Mouse (Mus musculus) R1 (cell line): Measurements from ENCODE around the gene Rxfp1.

Source experiments
- DNase-seq: peaks from one replicate; pipeline ENCODE4 v3.0.0-alpha.2; 2018; ENCODE audit warnings: low read depth, low spot score

Rxfp1 gene

DNA sequence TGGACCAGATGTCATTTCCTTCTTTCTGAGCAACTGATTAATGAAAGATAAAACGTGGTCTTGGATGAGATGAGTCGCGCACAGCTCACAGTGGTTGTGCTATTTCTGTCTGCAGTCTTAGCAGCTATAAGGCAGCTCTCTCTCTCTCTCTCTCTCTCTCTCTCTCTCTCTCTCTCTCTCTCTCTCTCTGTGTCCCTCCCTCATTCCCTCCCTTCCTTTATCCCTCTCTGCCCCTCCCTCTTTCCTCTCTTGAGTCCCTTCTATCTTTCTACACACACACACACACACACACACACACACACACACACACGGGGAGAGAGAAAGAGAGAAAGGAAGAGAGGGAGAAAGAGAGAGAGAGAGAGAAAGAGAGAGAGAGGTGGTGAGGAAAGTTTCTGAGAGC, at the start of gene Rxfp1:
Rxfp1 (minus strand) TSS at position 101 of the 400 bp plus-strand sequence.
- DNase-seq = no peak

DNA sequence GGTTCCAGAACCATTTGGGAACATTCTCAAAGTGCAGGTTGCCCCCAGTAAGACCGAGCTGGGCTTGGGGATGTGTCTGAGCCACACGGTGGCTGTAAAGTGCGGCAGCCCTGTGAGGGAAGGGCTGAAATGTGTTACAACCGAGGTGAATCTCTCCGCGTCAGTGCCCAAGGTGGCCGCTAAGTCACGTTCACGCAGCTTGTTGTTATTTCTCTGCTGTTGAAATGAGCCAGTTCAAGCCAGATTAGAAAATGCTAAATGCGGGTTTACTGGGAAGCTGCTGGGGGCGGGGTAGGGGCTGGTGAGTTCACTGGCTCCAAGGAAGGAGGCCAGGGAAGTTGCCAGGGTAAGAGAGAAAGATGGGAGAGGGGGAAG, 46.7 kb upstream of the Rxfp1 start:
- DNase-seq = peak; percentile 53

DNA sequence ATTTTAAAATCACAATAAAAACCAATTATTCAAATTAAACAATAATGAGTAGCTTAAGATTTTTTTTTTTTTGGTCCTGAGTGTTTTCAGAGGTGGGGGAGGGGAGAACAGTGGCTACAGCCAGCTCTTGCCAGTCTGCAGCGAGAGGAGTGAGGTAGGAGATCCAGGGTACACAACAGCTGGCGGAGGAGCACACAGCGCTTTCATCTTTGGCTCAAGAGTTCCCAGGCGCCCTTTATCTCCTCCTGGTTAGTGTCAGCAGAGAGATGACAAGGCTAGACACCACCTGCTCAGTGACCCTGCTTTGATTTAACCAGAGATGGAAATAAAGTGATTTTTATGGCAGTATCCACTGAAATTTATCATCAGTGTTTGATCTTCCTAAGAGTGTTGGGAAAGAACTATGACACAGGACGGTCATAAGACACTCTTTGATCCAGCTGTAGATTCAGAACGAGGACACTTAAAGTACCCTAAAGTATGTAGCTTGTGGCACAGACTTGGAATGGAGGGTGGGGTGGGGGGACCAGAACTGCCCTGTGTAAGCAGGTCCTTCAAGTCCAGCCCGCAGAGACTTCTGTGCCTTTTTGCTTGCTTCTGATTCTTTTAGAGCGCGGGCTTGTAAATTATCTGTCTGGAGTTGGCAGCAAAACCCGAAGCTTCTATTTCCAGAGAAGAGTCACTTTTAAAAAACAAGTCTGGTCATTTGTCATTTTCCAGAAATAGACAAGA, 46.1 kb upstream of the Rxfp1 start:
- no peak for DNase-seq

DNA sequence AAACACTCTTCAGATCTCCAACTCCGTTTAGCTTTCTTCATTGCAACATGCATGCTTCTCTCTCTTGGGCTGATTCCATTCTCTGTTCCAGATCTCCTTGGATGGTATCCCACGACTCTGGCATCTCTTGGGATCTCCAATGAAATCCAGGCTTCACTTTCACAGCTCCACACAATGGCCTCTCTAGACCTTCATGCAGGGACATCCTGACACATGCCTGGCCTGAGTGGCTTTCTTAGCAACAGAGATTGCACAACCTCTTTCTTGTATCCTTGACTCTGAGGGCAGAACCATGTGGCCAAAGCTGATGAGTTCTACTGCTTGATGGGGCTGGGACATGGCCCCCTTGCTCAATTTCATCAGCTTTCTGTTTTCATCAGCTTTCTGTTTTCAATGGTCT, 35.0 kb upstream of the Rxfp1 start:
- DNase-seq = no peak

DNA sequence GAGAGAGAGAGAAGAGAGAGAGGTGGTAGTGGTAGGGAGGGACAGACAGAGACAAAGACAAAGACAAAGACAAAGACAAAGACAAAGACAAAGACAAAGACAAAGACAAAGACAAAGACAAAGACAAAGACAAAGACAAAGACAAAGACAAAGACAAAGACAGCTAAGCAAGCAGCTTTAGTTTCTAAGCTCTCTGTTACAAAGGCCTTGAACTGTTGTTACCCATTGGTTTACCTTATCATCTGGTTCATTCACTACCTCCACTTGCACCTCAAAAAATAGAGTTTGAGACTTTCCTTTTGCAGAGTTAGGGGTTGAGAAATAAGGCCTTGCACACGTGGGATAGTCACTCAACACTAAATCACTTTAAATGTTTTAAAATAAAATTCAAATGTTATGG, 16.1 kb upstream of the Rxfp1 start:
- DNase-seq = peak; percentile 80

DNA sequence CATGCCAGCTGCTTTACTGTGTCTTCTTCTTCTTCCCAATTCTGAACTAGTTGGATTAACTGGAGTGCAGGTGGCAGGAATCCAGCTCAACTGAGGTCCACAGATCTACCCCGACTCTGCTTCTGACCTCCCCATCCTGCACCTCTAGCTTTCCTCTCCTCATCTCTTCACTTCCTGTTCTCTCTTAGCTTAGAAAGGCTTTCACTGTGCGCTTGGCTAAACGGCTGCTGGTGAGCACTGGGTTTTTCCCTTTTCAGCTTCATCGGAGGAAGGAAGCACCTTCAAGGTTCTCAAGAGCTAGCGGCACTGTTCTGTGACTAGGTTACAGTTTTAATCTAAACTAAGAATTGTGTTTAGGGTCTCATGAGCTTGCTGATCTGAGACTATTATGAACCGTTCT, 8.9 kb upstream of the Rxfp1 start:
- no peak for DNase-seq

DNA sequence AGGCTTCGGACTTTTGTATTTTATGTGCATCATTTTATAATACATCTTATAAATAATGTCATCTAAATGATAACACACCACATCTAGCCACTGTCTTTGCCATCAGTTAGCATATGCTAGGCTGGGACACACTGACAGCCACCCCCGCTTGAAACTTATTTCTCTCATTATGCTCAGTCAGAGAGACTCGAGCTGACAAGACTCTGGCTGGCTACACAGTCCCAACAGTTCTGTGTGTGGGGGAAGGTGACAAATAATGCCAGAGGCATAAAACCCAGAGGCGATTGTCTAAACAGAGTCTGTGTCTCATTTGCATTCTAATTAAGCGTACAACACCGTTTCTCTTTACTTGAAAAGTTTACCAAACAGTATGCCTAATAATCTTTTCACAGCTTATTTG, 7.4 kb upstream of the Rxfp1 start:
- no peak for DNase-seq

DNA sequence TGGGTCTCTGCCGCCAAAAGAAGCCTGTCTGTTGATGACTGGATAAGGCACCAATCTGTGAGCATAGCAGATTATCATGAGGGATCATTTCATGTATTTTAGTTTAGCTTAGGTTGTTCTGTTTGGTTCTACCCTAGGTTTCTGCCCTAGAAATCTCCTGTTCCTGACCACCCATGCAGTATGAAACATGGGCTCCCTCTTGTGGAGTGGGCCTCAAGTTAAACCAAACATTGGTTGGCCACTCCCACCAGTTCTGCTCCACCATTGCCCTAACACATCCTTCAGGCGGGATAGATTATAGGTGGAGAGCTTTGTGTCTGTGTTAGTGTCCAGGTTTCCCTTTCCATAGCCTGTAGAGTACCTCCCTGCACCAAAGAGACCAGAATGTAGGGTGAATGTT, 6.7 kb upstream of the Rxfp1 start:
- no peak for DNase-seq

DNA sequence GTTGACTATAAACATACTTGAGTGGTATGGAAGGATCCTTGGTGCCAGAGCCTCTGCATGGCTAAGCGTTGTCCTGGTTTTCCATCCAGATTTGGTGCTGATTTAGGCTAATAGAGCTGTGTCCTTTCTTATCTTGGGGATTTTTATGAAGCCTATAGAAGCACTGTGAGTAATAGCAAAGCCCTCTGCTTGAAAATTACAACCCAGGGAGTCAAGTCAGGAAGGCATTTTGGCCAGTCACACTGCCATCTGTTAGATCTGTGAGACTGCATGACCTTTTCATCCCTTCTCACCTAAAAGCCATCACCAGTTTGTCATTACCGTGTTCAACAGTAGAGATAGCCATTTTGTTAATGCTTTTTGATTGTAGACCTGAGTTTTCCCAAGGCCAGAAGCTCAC, 2.7 kb upstream of the Rxfp1 start:
- no peak for DNase-seq

DNA sequence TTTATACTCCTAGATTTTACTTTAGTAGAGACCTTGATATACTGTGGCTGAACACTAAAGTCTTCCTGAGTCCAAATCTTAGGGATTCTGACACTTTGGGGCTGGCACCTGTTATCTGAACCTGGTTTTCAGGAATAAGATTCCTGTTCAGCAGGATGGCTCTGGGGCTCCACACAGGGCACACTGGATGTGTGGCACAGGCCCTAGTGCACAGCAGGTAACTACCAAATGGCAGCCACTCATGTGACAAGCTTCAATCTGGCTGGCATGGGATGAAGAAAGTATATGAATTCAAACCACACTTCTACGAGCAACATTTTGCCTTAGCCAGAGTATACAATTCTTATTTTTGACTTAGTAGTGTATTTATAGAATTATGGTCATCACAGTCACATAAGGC, 771 bp upstream of the Rxfp1 start:
- no peak for DNase-seq

DNA sequence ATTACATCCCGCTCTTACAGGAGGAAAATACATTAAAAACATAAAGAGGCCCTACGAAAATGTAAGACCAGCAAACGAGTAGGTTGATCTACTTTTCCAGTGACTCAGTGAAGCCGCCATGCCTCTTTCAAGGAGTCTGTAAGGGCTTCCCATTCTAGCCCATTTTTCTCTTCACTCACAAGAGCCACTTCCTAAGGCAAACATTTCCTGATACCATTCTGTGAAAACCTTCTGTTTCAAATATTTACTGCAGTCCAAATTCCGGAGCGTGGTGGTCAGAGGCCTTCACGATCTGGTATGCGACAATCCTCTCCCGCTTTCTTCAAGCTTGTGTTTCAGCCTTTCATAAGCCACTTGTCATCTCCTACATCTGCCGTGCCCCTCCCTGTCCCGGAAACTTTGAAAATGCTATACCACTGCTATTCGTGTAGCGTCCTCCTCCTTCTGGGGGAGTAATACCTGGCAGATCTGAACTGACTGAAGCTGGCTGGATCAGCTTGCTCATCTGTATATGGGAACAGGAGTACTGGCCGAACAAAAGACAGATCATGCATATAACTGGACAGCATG, 11.1 kb downstream of the Rxfp1 start:
- no peak for DNase-seq

DNA sequence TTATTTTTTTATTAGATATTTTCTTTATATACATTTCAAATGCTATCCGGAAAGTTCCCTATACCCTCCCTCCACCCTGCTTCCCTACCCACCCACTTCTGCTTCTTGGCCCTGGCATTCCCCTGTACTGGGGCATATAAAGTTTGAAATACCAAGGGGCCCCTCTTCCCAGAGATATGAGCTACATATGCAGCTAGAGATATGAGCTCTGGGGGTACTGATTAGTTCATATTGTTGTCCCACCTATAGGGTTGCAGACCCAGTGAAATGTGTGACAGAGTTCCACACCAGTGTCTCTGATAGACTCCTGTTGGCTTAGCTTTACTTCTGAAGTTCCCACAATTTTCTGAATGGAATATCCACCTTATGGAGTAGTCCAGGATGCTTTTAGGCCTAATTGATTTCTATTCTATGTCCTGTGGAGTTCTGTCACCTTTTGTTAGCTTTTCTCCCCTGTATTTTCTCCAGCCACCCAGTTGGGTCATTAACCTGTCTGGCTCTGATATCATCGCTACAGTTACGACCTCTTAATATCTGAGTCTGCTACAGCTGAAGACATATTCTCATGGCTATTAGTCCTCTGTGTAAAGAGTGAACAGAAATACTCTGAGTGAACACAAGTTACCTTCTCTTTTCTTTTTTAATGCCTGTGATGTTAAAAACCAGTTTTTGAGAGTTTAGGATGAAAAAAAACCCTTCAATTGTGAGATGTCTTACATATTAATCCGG, 16.8 kb downstream of the Rxfp1 start:
- no peak for DNase-seq

DNA sequence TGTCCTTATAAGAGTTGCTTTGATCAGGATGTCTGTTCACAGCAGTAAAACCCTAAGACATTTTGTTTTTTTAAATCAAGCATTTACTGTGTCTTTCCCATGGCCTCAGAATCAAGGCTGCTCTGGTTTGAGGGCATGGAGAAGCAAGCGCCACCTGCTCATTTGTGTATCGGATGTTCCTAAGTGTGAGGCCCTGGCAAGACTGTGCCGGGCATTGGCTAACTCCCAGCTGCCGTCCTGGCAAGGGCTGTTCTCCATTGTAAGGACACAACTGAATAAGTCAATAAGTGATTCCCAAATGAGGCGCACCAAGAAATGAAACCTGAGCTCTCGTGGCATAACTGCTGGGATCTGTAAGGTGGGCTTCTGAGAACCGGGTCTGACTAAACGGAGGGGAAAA, 31.2 kb downstream of the Rxfp1 start:
- DNase-seq = no peak

DNA sequence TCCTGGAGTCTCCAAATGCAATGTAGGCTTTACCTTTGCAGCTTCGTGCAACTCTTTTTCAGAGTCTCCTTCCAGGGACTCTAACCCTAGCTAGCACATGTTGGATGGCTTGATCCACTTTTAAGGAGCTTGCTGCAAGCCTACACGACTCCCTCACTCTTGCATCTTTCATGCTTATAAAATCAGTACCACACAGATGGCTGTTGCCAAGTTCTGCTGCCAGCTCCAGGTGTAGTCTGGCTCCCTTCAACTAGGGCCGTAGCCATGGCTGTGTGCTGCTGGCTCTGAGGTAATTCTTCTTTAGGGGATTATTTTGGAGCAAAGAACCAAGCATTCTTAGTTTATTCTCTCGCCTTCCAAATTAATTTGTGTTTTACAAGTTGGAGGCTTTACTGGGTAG, 34.5 kb downstream of the Rxfp1 start:
- no peak for DNase-seq

DNA sequence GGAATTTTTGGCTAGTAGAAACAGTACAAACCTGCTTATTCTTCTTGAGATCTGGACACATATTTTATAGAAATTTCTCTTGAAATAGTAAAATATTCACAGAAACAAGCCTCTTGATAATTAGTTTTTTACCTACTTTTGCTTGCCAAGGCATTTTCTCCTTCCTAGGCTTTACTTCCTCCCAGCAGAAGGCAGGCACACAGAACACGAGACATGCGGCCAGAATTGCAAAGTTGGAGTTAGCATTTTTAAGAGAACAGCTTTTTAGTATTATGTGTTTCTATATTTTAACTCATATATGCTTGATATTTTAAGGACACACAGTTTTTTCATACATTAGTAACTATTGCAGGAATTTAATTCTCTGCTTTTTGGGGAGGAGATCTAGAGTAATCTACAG, 45.7 kb downstream of the Rxfp1 start:
- no peak for DNase-seq

DNA sequence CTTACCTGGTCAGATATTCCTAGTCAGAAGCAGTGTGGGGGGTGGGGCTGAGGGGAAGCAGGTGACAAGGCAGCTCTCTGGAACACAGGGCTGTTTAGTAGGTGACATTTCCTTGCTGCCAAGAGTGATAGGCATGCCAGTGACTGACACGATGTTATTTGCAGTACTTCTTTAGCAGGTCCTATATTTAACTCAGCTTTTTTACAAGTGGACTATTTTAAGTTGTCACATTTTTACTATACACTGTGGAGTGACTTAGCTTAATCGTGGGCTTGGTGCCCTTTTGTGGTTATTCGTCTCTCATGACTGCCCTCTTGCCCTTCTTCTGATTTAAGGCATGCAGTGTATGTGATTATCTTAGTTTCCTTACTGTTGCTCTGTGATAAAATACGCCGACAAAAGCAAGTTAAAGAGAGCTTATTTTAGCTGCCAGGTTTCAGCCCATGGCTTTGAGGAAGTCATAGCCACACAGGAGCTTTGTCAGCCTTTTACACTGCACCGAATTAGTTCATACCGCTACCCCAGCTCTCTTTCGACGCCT, 47.5 kb downstream of the Rxfp1 start:
- no peak for DNase-seq

DNA sequence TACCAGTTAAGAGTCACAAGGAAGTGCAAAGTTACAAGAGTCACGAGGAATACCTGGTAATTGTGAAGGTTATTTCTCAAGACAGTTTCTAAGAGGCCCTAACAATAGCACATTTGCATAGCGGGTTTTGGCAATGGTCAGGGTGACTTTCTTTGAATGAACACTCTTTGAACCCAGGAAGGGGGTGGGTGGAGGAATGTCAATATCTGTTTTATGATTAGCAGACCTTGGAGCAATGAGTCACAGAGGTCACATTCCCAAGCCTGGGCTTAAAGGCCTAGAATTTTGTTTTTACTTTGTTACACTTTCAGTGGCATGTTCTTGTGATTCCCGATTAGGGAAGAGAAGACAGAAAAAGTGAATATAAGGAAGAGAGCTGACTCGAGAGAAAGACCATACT, 49.6 kb downstream of the Rxfp1 start:
- DNase-seq = peak; percentile 40

DNA sequence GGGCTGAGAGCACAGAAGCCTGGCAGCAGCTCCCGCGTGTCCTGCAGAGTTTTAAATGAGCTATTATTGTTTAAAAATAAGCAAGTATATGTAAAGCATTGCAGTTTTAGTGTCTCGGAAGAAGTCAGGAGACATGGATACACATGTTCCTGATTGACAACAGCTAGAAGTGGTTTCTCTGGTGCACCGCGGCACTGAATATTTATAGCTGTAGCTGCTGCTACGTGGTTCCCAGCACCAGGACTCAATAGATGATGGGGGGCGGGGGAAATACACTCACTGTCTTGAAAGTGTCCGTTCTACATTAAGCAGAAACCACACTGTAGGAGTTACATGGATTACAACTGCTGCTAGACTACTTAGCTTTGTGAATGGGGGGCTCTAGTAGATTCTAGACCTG, 54.2 kb downstream of the Rxfp1 start:
- DNase-seq = no peak

DNA sequence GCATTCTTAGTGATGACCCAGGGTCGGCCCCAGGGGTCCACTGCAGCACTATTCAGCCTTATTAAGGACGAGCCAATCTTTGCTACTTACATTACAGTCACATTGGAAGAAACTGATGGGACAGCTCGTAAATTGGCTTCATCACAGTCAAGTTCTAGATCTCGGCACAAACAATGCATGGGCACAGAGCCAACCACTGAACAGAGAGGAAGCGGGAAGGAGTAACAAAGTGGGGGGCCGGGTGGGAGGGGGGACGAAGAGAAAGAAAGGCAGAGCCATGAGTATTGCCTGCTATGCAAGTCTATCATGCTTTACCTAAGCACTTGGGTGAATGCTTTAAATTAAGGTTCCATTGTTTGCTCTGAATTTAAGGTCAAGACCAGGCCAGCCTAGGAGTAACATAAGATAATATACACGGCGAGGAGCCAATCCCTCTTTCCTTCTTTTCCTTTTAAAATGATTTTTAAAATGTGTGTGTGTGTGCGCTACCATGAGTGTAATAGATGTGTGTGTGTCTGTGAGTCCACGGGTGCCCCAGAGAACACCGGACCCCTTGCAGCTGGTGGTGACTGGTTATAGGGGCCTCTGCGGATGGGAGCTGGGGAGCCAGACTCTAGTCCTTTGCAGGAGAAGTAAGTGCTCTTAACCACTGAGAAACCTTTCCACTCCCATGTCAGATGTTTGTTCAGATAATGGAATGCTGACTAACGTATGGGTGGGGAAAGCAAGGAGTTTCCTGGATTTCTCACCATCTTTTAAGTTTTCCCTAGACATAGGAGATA, 55.1 kb downstream of the Rxfp1 start:
- no peak for DNase-seq

DNA sequence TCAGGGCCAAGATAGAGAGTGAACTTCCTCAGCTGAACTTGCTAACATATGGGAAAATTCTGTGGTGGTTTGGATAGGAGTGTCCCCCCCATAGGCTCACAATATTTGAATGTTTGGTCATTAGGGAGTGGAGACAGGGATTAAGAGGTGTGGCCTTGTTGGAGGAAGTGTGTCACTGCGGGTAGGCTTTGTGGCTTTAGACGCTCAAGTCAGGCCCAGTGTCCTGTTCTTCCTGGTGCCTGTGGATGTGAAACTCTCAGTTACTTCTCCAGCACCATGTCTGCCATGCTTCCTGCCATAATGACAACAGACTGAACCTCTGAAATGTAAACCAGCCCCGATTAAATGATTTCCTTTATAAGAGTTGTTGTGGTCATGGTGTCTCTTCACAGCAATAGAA, 61.3 kb downstream of the Rxfp1 start:
- no peak for DNase-seq

DNA sequence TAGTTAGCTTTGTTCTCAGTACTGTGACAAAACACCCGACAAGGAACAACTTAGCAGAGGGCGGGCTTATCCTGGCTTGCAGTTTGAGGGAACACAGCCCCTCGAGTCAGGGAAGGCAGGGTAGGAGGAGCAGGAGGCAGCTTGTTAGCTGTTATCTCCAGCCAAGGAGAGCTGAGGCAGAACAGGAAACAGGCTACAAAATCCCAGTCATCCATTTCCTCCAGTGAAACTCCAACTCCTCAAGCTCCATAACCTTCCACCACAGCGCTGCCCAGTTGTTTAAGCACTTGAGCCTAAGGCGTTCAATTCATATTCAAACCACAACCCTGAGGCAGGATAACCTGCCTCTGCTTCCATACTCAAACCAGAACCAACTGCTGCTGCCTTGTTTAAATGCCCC, 63.0 kb downstream of the Rxfp1 start:
- DNase-seq = peak; percentile 67

DNA sequence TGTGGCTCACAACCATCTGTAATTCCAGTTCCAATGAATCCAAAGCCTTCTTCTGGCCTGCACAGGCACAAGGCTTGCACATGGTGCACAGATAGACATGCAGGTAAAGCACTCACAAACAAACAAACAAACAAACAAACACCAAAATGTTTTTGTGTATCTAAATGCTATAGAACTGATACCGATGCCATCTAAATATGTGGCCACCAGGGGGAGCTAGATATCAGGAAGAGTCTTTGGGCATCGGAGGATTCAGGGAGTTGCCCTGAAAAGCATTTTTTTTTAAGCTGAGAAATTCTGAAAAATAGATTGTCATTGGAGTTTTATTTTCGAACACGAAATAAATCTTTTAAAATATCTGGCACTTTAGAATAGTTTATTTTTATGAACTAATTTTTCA, 64.6 kb downstream of the Rxfp1 start:
- peak; percentile 78 for DNase-seq
